Mouse (Mus musculus) heart, postnatal 0 days (tissue): ENCODE results near the gene Brd3.

Source experiments
- CTCF ChIP-seq: IDR thresholded peaks from 2 replicates; pipeline ENCODE4 v1.5.1; 2016; ENCODE audit warnings: antibody characterized with exemption, control low read depth, low read depth
- EP300 ChIP-seq: IDR thresholded peaks from 2 replicates; pipeline ENCODE4 v1.6.1; 2016; ENCODE audit warnings: antibody characterized with exemption, low read depth

GRCm38 (mm10) chr2:27418577-27419070 lies 88.8 kb downstream of the Brd3 start:
- TF ChIP-seq CTCF, result no peak
- no peak for TF ChIP-seq EP300
